Mouse (Mus musculus) MEL (cell line): Measurements from ENCODE around the gene Tmem108.
A peak's percentile ranks its signal among the peaks of the same experiment; 100 is the strongest.

ENCODE experiments used
- CTCF ChIP-seq, 3 experiments: IDR thresholded peaks in 2 of 3; conservative IDR thresholded peaks in 1 of 3; 2 replicates each; pipeline ENCODE4 v1.5.1; 2011 to 2012; ENCODE audit warnings: low read length in 3 of 3, low read depth in 2 of 3, mild to moderate bottlenecking in 2 of 3, improper control_type of control experiment in 1 of 3, inconsistent platforms in 1 of 3, mixed read lengths in 1 of 3, moderate library complexity in 1 of 3; ENCODE audit not compliant: control insufficient read depth in 1 of 3, insufficient read depth in 1 of 3, poor library complexity in 1 of 3, severe bottlenecking in 1 of 3
- EP300 ChIP-seq, 2 experiments: IDR thresholded peaks; 2 replicates each; pipeline ENCODE4 v1.6.1; 2011; ENCODE audit warnings: improper control_type of control experiment in 2 of 2, low read length in 2 of 2, low read depth in 1 of 2, mild to moderate bottlenecking in 1 of 2
- GATA1 ChIP-seq: IDR thresholded peaks from 2 replicates; pipeline ENCODE4 v1.6.1; 2011; ENCODE audit warnings: low read depth, low read length, improper control_type of control experiment
- MAFK ChIP-seq: IDR thresholded peaks from 2 replicates; pipeline ENCODE4 v1.6.1; 2011; ENCODE audit warnings: low read depth, mild to moderate bottlenecking, low read length, improper control_type of control experiment, borderline replicate concordance
- MEF2A ChIP-seq: IDR thresholded peaks from 2 replicates; pipeline ENCODE4 v1.6.1; 2014; ENCODE audit warnings: low read depth, mild to moderate bottlenecking, inconsistent platforms, low read length, improper control_type of control experiment; ENCODE audit not compliant: poor library complexity, insufficient replicate concordance, severe bottlenecking; ENCODE audit errors: extremely low read depth
- POLR2A ChIP-seq, 2 experiments: IDR thresholded peaks; 2 replicates each; pipeline ENCODE4 v1.6.1; 2011 to 2012; ENCODE audit warnings: low read length in 2 of 2, mild to moderate bottlenecking in 2 of 2, control low read depth in 1 of 2, improper control_type of control experiment in 1 of 2, low read depth in 1 of 2, moderate library complexity in 1 of 2; ENCODE audit not compliant: control insufficient read depth in 1 of 2, insufficient read depth in 1 of 2, poor library complexity in 1 of 2
- TAL1 ChIP-seq: IDR thresholded peaks from 2 replicates; pipeline ENCODE4 v1.6.1; 2012; ENCODE audit warnings: mild to moderate bottlenecking, inconsistent platforms, low read length, moderate library complexity, mixed read lengths
- TBP ChIP-seq: IDR thresholded peaks from 2 replicates; pipeline ENCODE4 v1.8.0; 2011; ENCODE audit warnings: low read depth, low read length, improper control_type of control experiment

GRCm38 (mm10) chr9:103490439-103490838, 271.2 kb downstream of the Tmem108 start:
- TF ChIP-seq MAFK (no peak), GATA1 (no peak), CTCF (IDR thresholded peaks at IDR 0.05 in 2 of 3, conservative IDR thresholded peaks at IDR 0.05 in 1 of 3; ENCODE audit: control insufficient read depth in 1 of 3, insufficient read depth in 1 of 3, low read depth in 2 of 3, low read length in 3 of 3, poor library complexity in 1 of 3, severe bottlenecking in 1 of 3) (peak; percentile 55 to 80 (median 59)), TAL1 (no peak), MEF2A (no peak), TBP (no peak), POLR2A (IDR thresholded peaks at IDR 0.05; ENCODE audit: control insufficient read depth in 1 of 2, insufficient read depth in 1 of 2, low read depth in 1 of 2, low read length in 2 of 2, poor library complexity in 1 of 2) (no peak), EP300 (IDR thresholded peaks at IDR 0.05; ENCODE audit: low read depth in 1 of 2, low read length in 2 of 2) (no peak)
